Mouse (Mus musculus) brain, embryonic 14.5 days (tissue): ENCODE data around the gene Lmo2. TPM values are rescaled to one million over a fixed set of nuclear protein-coding genes. Genes with fewer than 3 reads are reported as not detected.
"Not testable (repeated sequence)": the region's sequence is repeated elsewhere in the genome, so short reads cannot be mapped to it uniquely, and the experiment has no call there.

Experiments
- DNase-seq: peaks from one replicate; pipeline ENCODE4 v3.0.0-alpha.2; 2011; ENCODE audit warnings: low read depth
- CTCF ChIP-seq: fragments of 200-500 bp; IDR thresholded peaks from 2 replicates; pipeline ENCODE4 v1.5.1; 2012; ENCODE audit warnings: inconsistent platforms, mild to moderate bottlenecking, moderate library complexity, borderline replicate concordance; ENCODE audit not compliant: insufficient read depth, insufficient read length; ENCODE audit errors: extremely low read depth
- POLR2A ChIP-seq: fragments of 200-500 bp; IDR thresholded peaks from 2 replicates; pipeline ENCODE4 v1.6.1; 2012; ENCODE audit warnings: mild to moderate bottlenecking, inconsistent platforms, borderline replicate concordance; ENCODE audit not compliant: poor library complexity, insufficient read depth, insufficient read length, severe bottlenecking; ENCODE audit errors: extremely low read depth
- polyA plus RNA-seq: library from polyadenylated mRNA; depleted of rRNA; stranded (reverse); fragments of >200 nt; gene quantifications from 2 replicates; pipeline ENCODE4 v1.2.3, GENCODE M21; 2012

Gene Lmo2
- polyA plus RNA-seq, 1 experiment, result 38.3 TPM

- TF ChIP-seq CTCF (no peak), POLR2A (no peak)
- DNase-seq, result peak; percentile 73
These were observed 35.0 kb downstream of the Lmo2 start for GRCm38 (mm10) chr2:103992618-103993332.

- TF ChIP-seq CTCF (peak; percentile 57; the same call in 1 of the 2 replicates), POLR2A (no peak)
- DNase-seq, result peak; percentile 65
These were observed 43.3 kb downstream of the Lmo2 start for GRCm38 (mm10) chr2:104001076-104001475.

GRCm38 (mm10) chr2:104001861-104002260 is 44.1 kb downstream of the Lmo2 start:
- DNase-seq, result no peak
- TF ChIP-seq POLR2A (no peak), CTCF (no peak)

DNA sequence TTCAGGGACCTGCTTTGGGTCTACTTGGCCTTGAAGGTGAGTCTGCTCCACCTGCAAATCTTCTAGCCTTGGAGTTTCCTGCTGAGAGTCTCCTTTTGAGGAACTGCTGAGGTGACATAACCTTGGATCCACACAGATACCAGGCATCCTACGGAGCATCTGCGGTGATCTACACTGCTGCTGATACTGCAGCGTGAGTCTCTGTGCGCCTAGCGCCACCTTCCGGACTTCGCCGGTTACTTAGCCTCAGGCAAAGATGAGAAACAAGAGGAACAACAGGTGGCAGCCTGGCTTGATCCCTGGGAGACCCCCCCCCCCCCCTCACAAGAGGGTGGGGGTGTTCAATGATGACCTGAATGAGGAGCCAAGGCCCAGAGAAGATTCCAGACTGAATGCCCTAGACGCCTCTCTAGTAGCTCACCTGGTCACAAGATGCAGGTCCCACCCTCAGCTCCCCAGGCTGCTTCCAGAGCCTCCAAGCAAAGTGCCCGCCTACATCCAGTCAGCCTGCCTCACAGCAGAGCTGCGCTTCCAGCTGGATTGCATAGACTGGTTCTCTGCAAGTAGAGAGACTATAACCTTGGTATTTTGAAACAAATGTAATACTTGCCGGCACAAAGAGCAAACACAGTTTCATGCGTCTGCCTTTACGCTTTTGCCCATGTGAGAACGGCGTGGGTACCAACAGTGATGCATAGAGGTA is 45.1 kb downstream of the Lmo2 start:
- DNase-seq, result peak; percentile 73
- TF ChIP-seq POLR2A, result no peak
- peak; percentile 75 for TF ChIP-seq CTCF

- TF ChIP-seq POLR2A, result no peak
- TF ChIP-seq CTCF, result no peak
- DNase-seq, result no peak
These were observed 50.2 kb downstream of the Lmo2 start for GRCm38 (mm10) chr2:104007793-104008519.

GRCm38 (mm10) chr2:104008853-104009252 is 51.1 kb downstream of the Lmo2 start:
- not testable (repeated sequence) for DNase-seq

DNA sequence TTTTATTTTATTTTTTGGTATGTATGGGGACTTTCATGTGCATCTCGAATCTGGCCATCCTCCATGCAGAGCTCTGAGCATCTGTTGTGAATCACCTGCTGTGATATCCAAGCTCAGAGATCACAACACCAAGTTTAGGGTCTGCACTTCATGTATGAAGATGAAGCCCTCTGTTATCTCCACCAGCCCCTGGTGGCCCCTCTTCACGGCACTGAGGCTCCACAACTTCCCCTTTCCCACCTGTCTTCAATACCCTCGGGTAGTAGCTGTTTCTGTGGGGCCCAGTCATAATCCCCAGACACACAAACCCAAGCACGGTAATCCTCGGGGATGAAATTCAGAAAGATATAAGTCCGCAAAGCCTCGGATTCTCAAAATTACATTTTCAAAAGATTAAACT is 65.3 kb downstream of the Lmo2 start:
- no peak for DNase-seq

GRCm38 (mm10) chr2:104024656-104025055 is 66.9 kb downstream of the Lmo2 start:
- no peak for DNase-seq

More for the DNA sequence above, 65.3 kb downstream of the Lmo2 start:
- no peak for TF ChIP-seq CTCF
- no peak for TF ChIP-seq POLR2A

GRCm38 (mm10) chr2:104027458-104028138 is 69.8 kb downstream of the Lmo2 start, which contains the start of gene Fbxo3:
TSS of gene Fbxo3 (plus strand) at chr2:104027721.
- DNase-seq, result peak; percentile 88

More at GRCm38 (mm10) chr2:104024656-104025055, 66.9 kb downstream of the Lmo2 start:
- TF ChIP-seq CTCF, result no peak
- TF ChIP-seq POLR2A, result no peak

DNA sequence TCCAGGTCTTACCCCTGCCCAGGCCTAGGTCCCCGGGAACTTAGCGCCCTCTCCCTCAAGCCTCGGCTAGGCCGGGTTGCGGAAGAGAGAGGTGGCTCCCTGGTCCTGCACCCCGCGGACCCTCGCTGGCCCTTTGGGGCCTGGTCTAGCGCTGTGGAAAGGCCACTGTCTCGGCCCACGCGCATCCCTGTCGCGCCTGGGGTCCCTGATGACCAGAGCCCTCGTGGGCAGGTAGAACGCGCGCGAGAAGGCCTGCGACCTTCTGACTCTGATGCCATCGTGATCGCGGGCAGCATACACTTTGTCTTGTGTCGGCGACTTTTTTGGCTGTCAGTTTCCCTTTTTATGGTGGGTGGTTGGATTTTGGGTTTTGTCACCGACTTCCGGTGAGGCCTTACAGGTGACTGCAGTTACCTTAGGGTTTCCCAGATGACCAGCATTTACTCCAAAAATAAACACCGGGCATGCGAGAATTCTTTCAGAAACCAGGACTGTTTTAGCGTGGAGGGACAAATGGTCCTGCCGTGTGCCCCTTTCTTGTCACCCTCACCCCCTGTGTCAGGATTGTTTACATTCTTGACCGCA is 70.4 kb downstream of the Lmo2 start, which contains the start of gene 4931422A03Rik:
Gene 4931422A03Rik (minus strand): TSS at position 223 of the 585 bp plus-strand sequence.
- TF ChIP-seq POLR2A (no peak), CTCF (no peak)
- no peak for DNase-seq

More at GRCm38 (mm10) chr2:104027458-104028138, 69.8 kb downstream of the Lmo2 start, which contains the start of gene Fbxo3:
- TF ChIP-seq POLR2A, result peak; percentile 73; the same call in 1 of the 2 replicates
- TF ChIP-seq CTCF, result no peak
